Mouse (Mus musculus): Measurements from ENCODE around the gene Gm9936. TPM values are rescaled to one million over a fixed set of nuclear protein-coding genes. Genes with fewer than 3 reads are reported as not detected.
A peak's percentile ranks its signal among the peaks of the same experiment; 100 is the strongest.
"Not testable (repeated sequence)": the region's sequence is repeated elsewhere in the genome, so short reads cannot be mapped to it uniquely, and the experiment has no call there.

Gene Gm9936
- polyA plus RNA-seq, 1 experiment = not detected

- Histone ChIP-seq H3K27me3 (ENCODE audit: control insufficient read depth, insufficient read depth, low read length) (0 out of 2 replicates have a peak, but pooled peaks cover 2% of the 10 kb centered on the region), H3K4me3 (ENCODE audit: low read depth, low read length) (no peak overlapping the region), H3K27ac (ENCODE audit: insufficient read depth, low read depth, low read length) (no peak overlapping the region), H3K4me1 (ENCODE audit: control insufficient read depth, insufficient read depth, insufficient read length, low read length) (no peaks in the 10 kb centered on the region; the same call in 1 of the 2 replicates), H3K36me3 (ENCODE audit: control insufficient read depth, insufficient read depth, low read length) (no peaks in the 10 kb centered on the region)
- TF ChIP-seq POLR2A (IDR thresholded peaks at IDR 0.05; ENCODE audit: low read depth, low read length) (no peak), CTCF (IDR thresholded peaks at IDR 0.05; ENCODE audit: extremely low read depth, insufficient read length, insufficient replicate concordance, low read depth, low read length) (no peak)
- 73% methylated on average over 7 of the region's 7 CpGs for WGBS
Observed at GRCm38 (mm10) chr5:114864813-114865212, 6.3 kb upstream of the Gm9936 start.

- Histone ChIP-seq H3K27ac (ENCODE audit: insufficient read depth, low read depth, low read length) (no peak overlapping the region), H3K4me1 (ENCODE audit: control insufficient read depth, insufficient read depth, insufficient read length, low read length) (no peaks in the 10 kb centered on the region; the same call in 1 of the 2 replicates), H3K36me3 (ENCODE audit: control insufficient read depth, insufficient read depth, low read length) (no peaks in the 10 kb centered on the region), H3K4me3 (ENCODE audit: low read depth, low read length) (no peak overlapping the region), H3K27me3 (ENCODE audit: control insufficient read depth, insufficient read depth, low read length) (peaks cover 6% of the 10 kb centered on the region; the same call in 1 of the 2 replicates)
- WGBS = 25% methylated on average over 6 of the region's 6 CpGs
- TF ChIP-seq CTCF (IDR thresholded peaks at IDR 0.05; ENCODE audit: extremely low read depth, insufficient read length, insufficient replicate concordance, low read depth, low read length) (no peak), POLR2A (IDR thresholded peaks at IDR 0.05; ENCODE audit: low read depth, low read length) (no peak)
Observed at GRCm38 (mm10) chr5:114861730-114862129, 3.2 kb upstream of the Gm9936 start.

- Histone ChIP-seq H3K4me1 (ENCODE audit: control insufficient read depth, insufficient read depth, insufficient read length, low read length) (no peaks in the 10 kb centered on the region; the same call in 1 of the 2 replicates), H3K4me3 (ENCODE audit: low read depth, low read length) (peak overlapping the region; percentile 21; the same call in 1 of the 2 replicates), H3K27me3 (ENCODE audit: control insufficient read depth, insufficient read depth, low read length) (peaks cover 4% of the 10 kb centered on the region; the same call in 1 of the 2 replicates), H3K36me3 (ENCODE audit: control insufficient read depth, insufficient read depth, low read length) (no peaks in the 10 kb centered on the region), H3K27ac (ENCODE audit: insufficient read depth, low read depth, low read length) (no peak overlapping the region)
- TF ChIP-seq POLR2A (IDR thresholded peaks at IDR 0.05; ENCODE audit: low read depth, low read length) = peak; percentile 14; the same call in 1 of the 2 replicates
- peak; percentile 81 for TF ChIP-seq CTCF (IDR thresholded peaks at IDR 0.05; ENCODE audit: extremely low read depth, insufficient read length, insufficient replicate concordance, low read depth, low read length)
- 4% methylated on average over 18 of the region's 18 CpGs for WGBS
Observed at GRCm38 (mm10) chr5:114859253-114859652, 771 bp upstream of the Gm9936 start.

- not testable (repeated sequence) for H3K36me3 ChIP-seq (ENCODE audit: control insufficient read depth, insufficient read depth, low read length); H3K27me3 ChIP-seq (ENCODE audit: control insufficient read depth, insufficient read depth, low read length); H3K4me1 ChIP-seq (ENCODE audit: control insufficient read depth, insufficient read depth, insufficient read length, low read length); H3K27ac ChIP-seq (ENCODE audit: insufficient read depth, low read depth, low read length); H3K4me3 ChIP-seq (ENCODE audit: low read depth, low read length)
- WGBS = 97% methylated on average over 3 of the region's 5 CpGs
Observed at GRCm38 (mm10) chr5:114853364-114853763, 5.1 kb downstream of the Gm9936 start, which contains the start of gene 4930519G04Rik. TSS of gene 4930519G04Rik (plus strand) at chr5:114853664.

GRCm38 (mm10) chr5:114851565-114852236 lies 6.8 kb downstream of the Gm9936 start:
- TF ChIP-seq POLR2A (IDR thresholded peaks at IDR 0.05; ENCODE audit: low read depth, low read length) (no peak), CTCF (IDR thresholded peaks at IDR 0.05; ENCODE audit: extremely low read depth, insufficient read length, insufficient replicate concordance, low read depth, low read length) (no peak)
- H3K27me3 ChIP-seq (ENCODE audit: control insufficient read depth, insufficient read depth, low read length) = no peaks in the 10 kb centered on the region
- no peaks in the 10 kb centered on the region for H3K36me3 ChIP-seq (ENCODE audit: control insufficient read depth, insufficient read depth, low read length)
- no peak overlapping the region for H3K4me3 ChIP-seq (ENCODE audit: low read depth, low read length)
- WGBS = 83% methylated on average over 20 of the region's 20 CpGs
- H3K4me1 ChIP-seq (ENCODE audit: control insufficient read depth, insufficient read depth, insufficient read length, low read length) = no peaks in the 10 kb centered on the region
- H3K27ac ChIP-seq (ENCODE audit: insufficient read depth, low read depth, low read length) = no peak overlapping the region

- H3K27me3 ChIP-seq (ENCODE audit: control insufficient read depth, insufficient read depth, low read length); H3K27ac ChIP-seq (ENCODE audit: insufficient read depth, low read depth, low read length); H3K36me3 ChIP-seq (ENCODE audit: control insufficient read depth, insufficient read depth, low read length); H3K4me1 ChIP-seq (ENCODE audit: control insufficient read depth, insufficient read depth, insufficient read length, low read length); H3K4me3 ChIP-seq (ENCODE audit: low read depth, low read length): not testable (repeated sequence)
- 95% methylated on average over 2 of the region's 2 CpGs for WGBS
Observed at GRCm38 (mm10) chr5:114844371-114844770, 14.1 kb downstream of the Gm9936 start.

- H3K4me1 ChIP-seq (ENCODE audit: control insufficient read depth, insufficient read depth, insufficient read length, low read length) = peaks cover 5% of the 10 kb centered on the region
- TF ChIP-seq POLR2A (IDR thresholded peaks at IDR 0.05; ENCODE audit: low read depth, low read length) (no peak), CTCF (IDR thresholded peaks at IDR 0.05; ENCODE audit: extremely low read depth, insufficient read length, insufficient replicate concordance, low read depth, low read length) (no peak)
- H3K4me3 ChIP-seq (ENCODE audit: low read depth, low read length) = no peak overlapping the region
- H3K27ac ChIP-seq (ENCODE audit: insufficient read depth, low read depth, low read length) = no peak overlapping the region
- no peaks in the 10 kb centered on the region for H3K36me3 ChIP-seq (ENCODE audit: control insufficient read depth, insufficient read depth, low read length)
- H3K27me3 ChIP-seq (ENCODE audit: control insufficient read depth, insufficient read depth, low read length) = no peaks in the 10 kb centered on the region
- WGBS = 87% methylated on average over 5 of the region's 5 CpGs
Observed at GRCm38 (mm10) chr5:114842674-114843073, 15.8 kb downstream of the Gm9936 start.

GRCm38 (mm10) chr5:114842155-114842554 lies 16.3 kb downstream of the Gm9936 start:
- not testable (repeated sequence) for H3K4me3 ChIP-seq (ENCODE audit: low read depth, low read length); H3K27me3 ChIP-seq (ENCODE audit: control insufficient read depth, insufficient read depth, low read length); H3K36me3 ChIP-seq (ENCODE audit: control insufficient read depth, insufficient read depth, low read length); H3K27ac ChIP-seq (ENCODE audit: insufficient read depth, low read depth, low read length); H3K4me1 ChIP-seq (ENCODE audit: control insufficient read depth, insufficient read depth, insufficient read length, low read length)
- 48% methylated on average over 3 of the region's 3 CpGs for WGBS

- not testable (repeated sequence) for H3K4me1 ChIP-seq (ENCODE audit: control insufficient read depth, insufficient read depth, insufficient read length, low read length); H3K27me3 ChIP-seq (ENCODE audit: control insufficient read depth, insufficient read depth, low read length); H3K27ac ChIP-seq (ENCODE audit: insufficient read depth, low read depth, low read length); H3K4me3 ChIP-seq (ENCODE audit: low read depth, low read length); H3K36me3 ChIP-seq (ENCODE audit: control insufficient read depth, insufficient read depth, low read length)
- 66% methylated on average over 5 of the region's 5 CpGs for WGBS
Observed at GRCm38 (mm10) chr5:114840481-114840880, 18.0 kb downstream of the Gm9936 start.
